Mouse (Mus musculus): ENCODE measurements around the gene Sult1a1.

The Sult1a1 gene

DNA sequence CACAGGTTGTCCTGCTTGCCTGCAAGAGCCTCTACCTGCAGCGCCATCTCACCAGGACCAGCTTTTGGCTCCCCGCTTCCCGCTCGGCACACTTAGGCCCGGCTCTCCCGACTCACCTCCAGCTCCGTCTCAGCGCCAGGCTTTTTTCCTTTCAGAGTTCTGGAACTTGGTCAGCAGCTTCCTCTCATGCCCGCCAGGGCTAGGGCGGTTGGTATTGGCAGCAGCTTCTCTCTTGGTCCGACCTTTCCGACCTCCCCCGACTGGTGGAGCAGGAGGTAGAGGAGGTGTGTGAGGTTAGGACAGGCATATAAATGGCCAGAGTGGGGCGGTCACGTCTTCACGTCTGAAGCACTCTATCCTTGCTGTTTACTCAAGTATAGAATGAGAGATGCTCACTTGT, 51.5 kb downstream of the Sult1a1 start:
- DNase-seq (ENCODE audit: low spot score) = no peak

DNA sequence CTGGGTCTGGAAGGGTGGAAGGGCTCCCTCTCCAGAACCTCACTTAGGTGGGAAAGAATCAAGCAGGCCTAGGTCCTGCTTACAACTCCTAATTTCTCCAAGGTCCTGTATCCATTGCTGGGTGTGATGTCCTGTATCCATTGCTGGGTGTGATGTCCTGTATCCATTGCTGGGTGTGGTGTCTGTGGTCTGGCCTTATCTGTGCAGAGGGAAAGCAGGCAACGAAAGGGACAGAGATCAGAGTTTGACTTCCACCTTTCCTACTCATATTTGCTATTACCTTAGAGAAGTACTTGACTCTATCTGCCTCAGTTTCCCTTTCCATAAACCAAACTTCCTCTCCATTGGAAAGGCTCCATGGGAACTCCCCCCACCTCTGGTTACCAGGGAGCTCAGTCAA, 52.9 kb downstream of the Sult1a1 start:
- DNase-seq (ENCODE audit: low spot score) = no peak

Data from layer of hippocampus, adult 11-12 months (tissue).